7 mouse cellular contexts compared by ENCODE assay signal in genomic region chr7:16906281-16906680, GRCm38 (mm10). TPM values are rescaled to one million over a fixed set of nuclear protein-coding genes. Genes with fewer than 3 reads are reported as not detected.
DNase-seq lines count a peak whose midpoint lies in the region; ATAC-seq and TF ChIP-seq lines count a peak whose summit lies in the region.

TSS of gene Ptgir (plus strand) at chr7:16906490.

- no peaks in the 10 kb centered on the region for H3K9me3 ChIP-seq in G1E (replicated peaks)
- H3K9me3 ChIP-seq in heart, embryonic 11.5 days (replicated peaks; ENCODE audit: control insufficient read depth, low read length) = no peaks in the 10 kb centered on the region
- H3K9me3 ChIP-seq in liver, embryonic 11.5 days (ENCODE audit: control insufficient read depth, low read length) = no peaks in the 10 kb centered on the region

- H3K9ac ChIP-seq in heart, embryonic 11.5 days (ENCODE audit: low read depth, low read length) = peak within 1 kb of the TSS; percentile 16; the same call in 1 of the 2 replicates
- peak within 1 kb of the TSS; percentile 40; the same call in 1 of the 2 replicates for H3K9ac ChIP-seq in liver, embryonic 11.5 days (ENCODE audit: low read depth, low read length)

- H3K27ac ChIP-seq in heart, embryonic 11.5 days (ENCODE audit: low read depth, low read length) = no peak within 1 kb of the TSS
- H3K27ac ChIP-seq in liver, embryonic 11.5 days (ENCODE audit: low read depth, low read length) = no peak within 1 kb of the TSS

- H3K36me3 ChIP-seq in G1E (replicated peaks) = no peaks in the 10 kb centered on the region
- no peaks in the 10 kb centered on the region for H3K36me3 ChIP-seq in heart, embryonic 11.5 days (ENCODE audit: control insufficient read depth, insufficient read depth, low read length)
- no peaks in the 10 kb centered on the region for H3K36me3 ChIP-seq in liver, embryonic 11.5 days (ENCODE audit: control insufficient read depth, insufficient read depth, low read length)

- no peak for TF ChIP-seq CTCF in G1E (IDR thresholded peaks at IDR 0.05; ENCODE audit: low read depth, low read length)

- no peak within 1 kb of the TSS for H3K4me2 ChIP-seq in heart, embryonic 11.5 days
- H3K4me2 ChIP-seq in liver, embryonic 11.5 days = peak within 1 kb of the TSS; percentile 17

- H3K27me3 ChIP-seq in G1E (ENCODE audit: insufficient read depth, low read length) = peaks cover 48% of the 10 kb centered on the region
- H3K27me3 ChIP-seq in heart, embryonic 11.5 days (ENCODE audit: control insufficient read depth, insufficient read depth, low read length) = peaks cover 55% of the 10 kb centered on the region
- peaks cover 12% of the 10 kb centered on the region for H3K27me3 ChIP-seq in liver, embryonic 11.5 days (replicated peaks; ENCODE audit: control insufficient read depth, insufficient read depth, low read length)

- H3K4me3 ChIP-seq in G1E (ENCODE audit: low read depth, low read length) = peak within 1 kb of the TSS; percentile 14
- H3K4me3 ChIP-seq in heart, embryonic 11.5 days (ENCODE audit: low read depth, low read length) = no peak within 1 kb of the TSS
- H3K4me3 ChIP-seq in liver, embryonic 11.5 days (ENCODE audit: low read depth, low read length) = no peak within 1 kb of the TSS

- WGBS in heart, embryonic 11.5 days (ENCODE audit: insufficient replicate concordance) = 21% methylated on average over 6 of the region's 6 CpGs
- 13% methylated on average over 6 of the region's 6 CpGs for WGBS in liver, embryonic 11.5 days

- peaks cover 60% of the 10 kb centered on the region for H3K4me1 ChIP-seq in G1E (ENCODE audit: insufficient read depth, low read depth, low read length)
- peaks cover 42% of the 10 kb centered on the region for H3K4me1 ChIP-seq in heart, embryonic 11.5 days (ENCODE audit: control insufficient read depth, insufficient read depth, low read length)
- peaks cover 55% of the 10 kb centered on the region for H3K4me1 ChIP-seq in liver, embryonic 11.5 days (replicated peaks; ENCODE audit: control insufficient read depth, insufficient read depth, low read length)

- peak; percentile 72 for DNase-seq in CD4-positive, CD25-positive, alpha-beta regulatory T cell, adult 2 months (ENCODE audit: low read depth, low spot score)
- peak; percentile 54 for DNase-seq in G1E (ENCODE audit: low spot score)
- DNase-seq in liver, embryonic 11.5 days (ENCODE audit: low spot score) = no peak
- DNase-seq in left cerebral cortex, adult 11 months (ENCODE audit: low spot score) = no peak
- no peak for DNase-seq in frontal cortex, postnatal 36 days (ENCODE audit: low spot score in 2 of 2)
- no peak for DNase-seq in urinary bladder, adult 18-20 months (ENCODE audit: low spot score in 2 of 2)

- ATAC-seq in G1E (ENCODE audit: extremely low read depth, insufficient number of reproducible peaks, low FRiP score, poor library complexity, severe bottlenecking) = no peak
- ATAC-seq in heart, embryonic 11.5 days (replicated peaks; ENCODE audit: insufficient number of reproducible peaks, low FRiP score, low TSS enrichment) = no peak
- ATAC-seq in liver, embryonic 11.5 days (replicated peaks; ENCODE audit: low FRiP score) = no peak

RNA-seq across cellular contexts. Expression of gene Ptgir, which starts in this region (rescaled TPM):
- total RNA-seq in G1E (2014; fragmentation: Nextera tagmentation) (not detected in 2 replicates), G1E (2017) (3.1 and 3.5 TPM in 2 replicates)
- polyA plus RNA-seq in G1E (2012) = 0.05 and 0.07 TPM in 2 replicates
- 0.19 and 0.34 TPM in 2 replicates for polyA plus RNA-seq in heart, embryonic 11.5 days (2014; fragmentation: Nextera tagmentation; extraction: Ambion mirVana)
- polyA plus RNA-seq in liver, embryonic 11.5 days (2014; fragmentation: Nextera tagmentation; extraction: Ambion mirVana) = 1.2 and 1.3 TPM in 2 replicates

Comparison
In these comparisons a context has a peak if more than half of its experiments do, and no peak if none do; other contexts are left out.
1. DNase-seq: peak in CD4-positive, CD25-positive, alpha-beta regulatory T cell, adult 2 months (single experiment) and G1E (single experiment); none in liver, embryonic 11.5 days (single experiment), left cerebral cortex, adult 11 months (single experiment), frontal cortex, postnatal 36 days (0 of 2) and urinary bladder, adult 18-20 months (0 of 2).